Mouse (Mus musculus): ENCODE measurements around the gene Otud4. TPM values are rescaled to one million over a fixed set of nuclear protein-coding genes. Genes with fewer than 3 reads are reported as not detected.
"Not testable (repeated sequence)": the region's sequence is repeated elsewhere in the genome, so short reads cannot be mapped to it uniquely, and the experiment has no call there.

The Otud4 gene
- polyA plus RNA-seq (2016; fragmentation: Nextera tagmentation; extraction: Ambion mirVana) = 29.2 and 30.0 TPM in 2 replicates

- H3K9ac ChIP-seq = peak within 1 kb of the TSS; percentile 98
- no peaks in the 10 kb centered on the region for H3K27me3 ChIP-seq (replicated peaks)
- peak; percentile 66 for ATAC-seq (ENCODE audit: insufficient number of reproducible peaks, low FRiP score)
- peaks cover 17% of the 10 kb centered on the region for H3K4me1 ChIP-seq (replicated peaks)
- H3K36me3 ChIP-seq = peaks cover 5% of the 10 kb centered on the region
- peak within 1 kb of the TSS; percentile 98 for H3K4me3 ChIP-seq
- WGBS = under 1% methylated on average over 97 of the region's 103 CpGs
- peak within 1 kb of the TSS; percentile 98 for H3K27ac ChIP-seq (ENCODE audit: poor library complexity, severe bottlenecking)
- peaks cover 4% of the 10 kb centered on the region for H3K9me3 ChIP-seq (replicated peaks)
- H3K4me2 ChIP-seq = peak within 1 kb of the TSS; percentile 87
These were observed at the start of gene Otud4 for GRCm38 (mm10) chr8:79639586-79640451. Gene Otud4, plus strand, starts transcription at chr8:79639618.

- Histone ChIP-seq H3K27me3 (replicated peaks) (no peaks in the 10 kb centered on the region), H3K9ac (no peak overlapping the region), H3K36me3 (no peaks in the 10 kb centered on the region), H3K27ac (ENCODE audit: poor library complexity, severe bottlenecking) (no peak overlapping the region), H3K9me3 (replicated peaks) (no peaks in the 10 kb centered on the region), H3K4me1 (replicated peaks) (peaks cover 3% of the 10 kb centered on the region; the same call in 1 of the 2 replicates), H3K4me3 (no peak overlapping the region), H3K4me2 (no peak overlapping the region)
- 83% methylated on average over 1 of the region's 1 CpGs for WGBS
- no peak for ATAC-seq (ENCODE audit: insufficient number of reproducible peaks, low FRiP score)
These were observed 38.5 kb upstream of the Otud4 start for GRCm38 (mm10) chr8:79600962-79601361.

DNA sequence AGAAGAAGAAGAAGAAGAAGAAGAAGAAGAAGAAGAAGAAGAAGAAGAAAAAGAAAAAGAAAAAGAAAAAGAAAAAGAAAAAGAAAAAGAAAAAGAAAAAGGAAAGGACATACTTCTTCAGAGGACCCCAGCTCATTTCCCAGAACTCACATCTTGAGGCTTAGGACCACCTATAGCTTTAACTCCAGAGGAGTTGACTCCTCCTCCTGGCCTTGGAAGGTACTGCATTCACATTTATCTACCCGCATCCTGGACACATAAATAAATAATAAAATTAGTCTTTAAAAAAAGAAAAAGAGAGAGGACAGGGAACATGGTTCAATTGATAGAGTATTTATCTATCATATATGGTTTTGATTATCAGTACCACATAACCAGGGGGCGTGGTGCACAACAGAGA lies 36.2 kb upstream of the Otud4 start:
- not testable (repeated sequence) for H3K4me2 ChIP-seq; H3K27me3 ChIP-seq (replicated peaks); H3K36me3 ChIP-seq; ATAC-seq (ENCODE audit: insufficient number of reproducible peaks, low FRiP score); H3K27ac ChIP-seq (ENCODE audit: poor library complexity, severe bottlenecking); H3K4me1 ChIP-seq (replicated peaks); H3K9me3 ChIP-seq (replicated peaks); H3K4me3 ChIP-seq; H3K9ac ChIP-seq
- WGBS = 29% methylated on average over 2 of the region's 2 CpGs

DNA sequence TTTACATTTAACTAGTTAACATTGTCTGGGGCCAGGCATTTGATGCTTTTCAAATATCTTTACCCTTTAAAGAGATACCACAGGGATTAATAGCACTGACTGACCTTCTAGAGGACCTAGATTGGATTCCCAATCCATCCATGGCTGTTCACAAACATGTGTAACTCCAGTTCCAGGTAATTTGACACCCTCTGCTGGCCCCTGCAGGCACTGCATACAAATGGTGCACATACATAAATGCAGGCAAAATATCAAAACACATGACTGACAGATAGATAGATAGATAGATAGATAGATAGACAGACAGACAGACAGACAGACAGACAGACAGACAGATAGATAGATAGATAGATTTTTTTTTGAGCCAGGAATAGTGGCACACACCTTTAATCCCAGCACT lies 33.2 kb upstream of the Otud4 start:
- no peak overlapping the region for H3K9ac ChIP-seq
- H3K27me3 ChIP-seq (replicated peaks) = no peaks in the 10 kb centered on the region
- H3K9me3 ChIP-seq (replicated peaks) = no peaks in the 10 kb centered on the region
- no peak overlapping the region for H3K4me2 ChIP-seq
- H3K27ac ChIP-seq (ENCODE audit: poor library complexity, severe bottlenecking) = no peak overlapping the region
- no peak overlapping the region for H3K4me3 ChIP-seq
- H3K36me3 ChIP-seq = no peaks in the 10 kb centered on the region
- peaks cover 11% of the 10 kb centered on the region for H3K4me1 ChIP-seq (replicated peaks)
- no peak for ATAC-seq (ENCODE audit: insufficient number of reproducible peaks, low FRiP score)

GRCm38 (mm10) chr8:79606751-79607300 lies 32.6 kb upstream of the Otud4 start:
- Histone ChIP-seq H3K36me3 (no peaks in the 10 kb centered on the region), H3K4me3 (no peak overlapping the region), H3K9ac (no peak overlapping the region), H3K27ac (ENCODE audit: poor library complexity, severe bottlenecking) (no peak overlapping the region), H3K4me1 (replicated peaks) (peaks cover 11% of the 10 kb centered on the region), H3K4me2 (no peak overlapping the region), H3K9me3 (replicated peaks) (no peaks in the 10 kb centered on the region), H3K27me3 (replicated peaks) (no peaks in the 10 kb centered on the region)
- WGBS = 69% methylated on average over 5 of the region's 5 CpGs
- no peak for ATAC-seq (ENCODE audit: insufficient number of reproducible peaks, low FRiP score)

DNA sequence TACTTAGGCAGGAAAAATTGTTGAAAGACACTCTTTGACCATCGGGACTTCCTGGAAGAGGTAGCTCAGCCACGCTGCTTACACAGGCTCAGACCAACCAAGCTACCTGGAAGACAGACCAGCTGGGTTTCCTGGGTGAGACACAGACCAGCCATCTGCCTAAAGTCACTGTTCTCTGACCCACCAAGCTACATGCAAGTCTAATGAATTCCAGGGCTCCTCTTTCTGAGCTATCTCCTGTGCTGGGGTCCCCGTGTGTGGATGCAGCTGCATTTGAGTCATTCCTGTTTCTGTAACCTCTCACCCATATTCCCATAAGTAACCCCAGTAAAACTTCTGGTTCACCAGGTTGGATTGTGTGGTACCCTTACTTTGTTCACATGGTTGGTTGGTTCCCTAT lies 30.7 kb upstream of the Otud4 start:
- no peak overlapping the region for H3K4me2 ChIP-seq
- no peaks in the 10 kb centered on the region for H3K27me3 ChIP-seq (replicated peaks)
- H3K4me1 ChIP-seq (replicated peaks) = peaks cover 25% of the 10 kb centered on the region
- no peak for ATAC-seq (ENCODE audit: insufficient number of reproducible peaks, low FRiP score)
- 73% methylated on average over 3 of the region's 3 CpGs for WGBS
- H3K27ac ChIP-seq (ENCODE audit: poor library complexity, severe bottlenecking) = no peak overlapping the region
- H3K9ac ChIP-seq = no peak overlapping the region
- H3K4me3 ChIP-seq = no peak overlapping the region
- H3K9me3 ChIP-seq (replicated peaks) = no peaks in the 10 kb centered on the region
- H3K36me3 ChIP-seq = no peaks in the 10 kb centered on the region

GRCm38 (mm10) chr8:79610268-79610667 lies 29.1 kb upstream of the Otud4 start:
- ATAC-seq (ENCODE audit: insufficient number of reproducible peaks, low FRiP score) = no peak
- Histone ChIP-seq H3K36me3 (no peaks in the 10 kb centered on the region), H3K27ac (ENCODE audit: poor library complexity, severe bottlenecking) (peak overlapping the region; percentile 6; the same call in 1 of the 2 replicates)

GRCm38 (mm10) chr8:79612298-79612697 lies 27.1 kb upstream of the Otud4 start:
- H3K36me3 ChIP-seq = no peaks in the 10 kb centered on the region
- H3K27me3 ChIP-seq (replicated peaks) = no peaks in the 10 kb centered on the region
- WGBS = 73% methylated on average over 6 of the region's 6 CpGs
- H3K4me3 ChIP-seq = no peak overlapping the region
- no peak overlapping the region for H3K9ac ChIP-seq
- peak overlapping the region; percentile 81 for H3K27ac ChIP-seq (ENCODE audit: poor library complexity, severe bottlenecking)
- peaks cover 28% of the 10 kb centered on the region for H3K4me1 ChIP-seq (replicated peaks)
- H3K4me2 ChIP-seq = no peak overlapping the region
- no peak for ATAC-seq (ENCODE audit: insufficient number of reproducible peaks, low FRiP score)
- no peaks in the 10 kb centered on the region for H3K9me3 ChIP-seq (replicated peaks)

More at GRCm38 (mm10) chr8:79610268-79610667, 29.1 kb upstream of the Otud4 start:
- no peak overlapping the region for H3K4me3 ChIP-seq
- no peaks in the 10 kb centered on the region for H3K9me3 ChIP-seq (replicated peaks)
- no peak overlapping the region for H3K9ac ChIP-seq
- no peak overlapping the region for H3K4me2 ChIP-seq
- peaks cover 25% of the 10 kb centered on the region for H3K4me1 ChIP-seq (replicated peaks)
- H3K27me3 ChIP-seq (replicated peaks) = no peaks in the 10 kb centered on the region

DNA sequence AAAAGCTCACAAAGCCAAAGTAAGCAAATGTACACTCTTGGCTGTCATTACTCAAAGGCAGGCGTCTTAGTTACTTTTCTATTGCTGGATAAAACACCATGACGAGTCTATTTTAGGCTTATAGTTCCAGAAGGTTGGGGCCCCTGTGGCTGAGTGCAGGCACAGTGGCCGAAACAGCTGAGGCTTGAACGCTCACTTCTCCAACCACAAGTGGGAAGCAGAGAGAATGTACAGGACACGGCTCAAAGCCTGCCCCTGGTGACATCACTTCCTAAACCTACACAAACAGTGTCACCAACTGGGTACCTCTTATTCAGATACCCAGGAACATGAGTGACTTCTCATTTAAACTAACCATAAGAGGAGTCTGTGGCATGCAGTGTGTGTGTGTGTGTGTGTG lies 26.5 kb upstream of the Otud4 start:
- 11% methylated on average over 5 of the region's 5 CpGs for WGBS
- peaks cover 33% of the 10 kb centered on the region for H3K4me1 ChIP-seq (replicated peaks)
- H3K36me3 ChIP-seq = no peaks in the 10 kb centered on the region
- no peak overlapping the region for H3K4me3 ChIP-seq
- H3K27ac ChIP-seq (ENCODE audit: poor library complexity, severe bottlenecking) = peak overlapping the region; percentile 81
- peak; percentile 76; the same call in 1 of the 2 replicates for ATAC-seq (ENCODE audit: insufficient number of reproducible peaks, low FRiP score)
- H3K4me2 ChIP-seq = no peak overlapping the region; the same call in 1 of the 2 replicates
- no peak overlapping the region for H3K9ac ChIP-seq
- H3K9me3 ChIP-seq (replicated peaks) = no peaks in the 10 kb centered on the region
- no peaks in the 10 kb centered on the region for H3K27me3 ChIP-seq (replicated peaks)

GRCm38 (mm10) chr8:79615741-79616350 lies 23.6 kb upstream of the Otud4 start:
- H3K36me3 ChIP-seq = no peaks in the 10 kb centered on the region
- H3K4me3 ChIP-seq = no peak overlapping the region
- no peak overlapping the region for H3K4me2 ChIP-seq
- peaks cover 42% of the 10 kb centered on the region for H3K4me1 ChIP-seq (replicated peaks)
- no peak for ATAC-seq (ENCODE audit: insufficient number of reproducible peaks, low FRiP score)
- H3K9me3 ChIP-seq (replicated peaks) = no peaks in the 10 kb centered on the region
- 63% methylated on average over 6 of the region's 6 CpGs for WGBS
- no peak overlapping the region for H3K27ac ChIP-seq (ENCODE audit: poor library complexity, severe bottlenecking)
- H3K9ac ChIP-seq = no peak overlapping the region
- no peaks in the 10 kb centered on the region for H3K27me3 ChIP-seq (replicated peaks)

GRCm38 (mm10) chr8:79618906-79619305 lies 20.5 kb upstream of the Otud4 start:
- Histone ChIP-seq H3K27me3 (replicated peaks) (no peaks in the 10 kb centered on the region), H3K9ac (no peak overlapping the region), H3K36me3 (no peaks in the 10 kb centered on the region), H3K4me2 (no peak overlapping the region), H3K4me3 (no peak overlapping the region), H3K4me1 (replicated peaks) (peaks cover 40% of the 10 kb centered on the region), H3K27ac (ENCODE audit: poor library complexity, severe bottlenecking) (peak overlapping the region; percentile 94), H3K9me3 (replicated peaks) (no peaks in the 10 kb centered on the region)
- 33% methylated on average over 5 of the region's 5 CpGs for WGBS
- ATAC-seq (ENCODE audit: insufficient number of reproducible peaks, low FRiP score) = no peak

Measured in heart, embryonic 12.5 days (tissue).